Mouse (Mus musculus): ENCODE data around the gene Cdkal1. TPM values are rescaled to one million over a fixed set of nuclear protein-coding genes. Genes with fewer than 3 reads are reported as not detected.

Gene Cdkal1
- polyA plus RNA-seq, 1 experiment = 6.5 TPM

- Histone ChIP-seq H3K4me3 (ENCODE audit: insufficient read depth, low read length) (no peak overlapping the region), H3K4me1 (ENCODE audit: control insufficient read depth, insufficient read depth, low read length) (no peaks in the 10 kb centered on the region), H3K27ac (ENCODE audit: insufficient read depth, low read length) (no peak overlapping the region)
- TF ChIP-seq CTCF (IDR thresholded peaks at IDR 0.05; ENCODE audit: extremely low read depth, insufficient read depth, low read length) (no peak), POLR2A (IDR thresholded peaks at IDR 0.05; ENCODE audit: extremely low read depth, insufficient read depth, low read length) (no peak)
Observed at GRCm38 (mm10) chr13:29593096-29593495, 262.4 kb downstream of the Cdkal1 start.

GRCm38 (mm10) chr13:29590685-29591084 lies 264.8 kb downstream of the Cdkal1 start:
- Histone ChIP-seq H3K4me3 (ENCODE audit: insufficient read depth, low read length) (no peak overlapping the region), H3K4me1 (ENCODE audit: control insufficient read depth, insufficient read depth, low read length) (no peaks in the 10 kb centered on the region), H3K27ac (ENCODE audit: insufficient read depth, low read length) (no peak overlapping the region)
- TF ChIP-seq POLR2A (IDR thresholded peaks at IDR 0.05; ENCODE audit: extremely low read depth, insufficient read depth, low read length) = no peak
- TF ChIP-seq CTCF (IDR thresholded peaks at IDR 0.05; ENCODE audit: extremely low read depth, insufficient read depth, low read length) = no peak

GRCm38 (mm10) chr13:29590164-29590563 lies 265.3 kb downstream of the Cdkal1 start:
- H3K4me3 ChIP-seq (ENCODE audit: insufficient read depth, low read length) = no peak overlapping the region
- TF ChIP-seq CTCF (IDR thresholded peaks at IDR 0.05; ENCODE audit: extremely low read depth, insufficient read depth, low read length) = no peak
- no peak for TF ChIP-seq POLR2A (IDR thresholded peaks at IDR 0.05; ENCODE audit: extremely low read depth, insufficient read depth, low read length)
- no peaks in the 10 kb centered on the region for H3K4me1 ChIP-seq (ENCODE audit: control insufficient read depth, insufficient read depth, low read length)
- H3K27ac ChIP-seq (ENCODE audit: insufficient read depth, low read length) = no peak overlapping the region

- Histone ChIP-seq H3K4me3 (ENCODE audit: insufficient read depth, low read length) (no peak overlapping the region), H3K4me1 (ENCODE audit: control insufficient read depth, insufficient read depth, low read length) (no peaks in the 10 kb centered on the region), H3K27ac (ENCODE audit: insufficient read depth, low read length) (no peak overlapping the region)
- TF ChIP-seq CTCF (IDR thresholded peaks at IDR 0.05; ENCODE audit: extremely low read depth, insufficient read depth, low read length) = no peak
- TF ChIP-seq POLR2A (IDR thresholded peaks at IDR 0.05; ENCODE audit: extremely low read depth, insufficient read depth, low read length) = no peak
Observed at GRCm38 (mm10) chr13:29588693-29589092, 266.8 kb downstream of the Cdkal1 start.

- no peaks in the 10 kb centered on the region for H3K4me1 ChIP-seq (ENCODE audit: control insufficient read depth, insufficient read depth, low read length)
- no peak overlapping the region for H3K27ac ChIP-seq (ENCODE audit: insufficient read depth, low read length)
- H3K4me3 ChIP-seq (ENCODE audit: insufficient read depth, low read length) = no peak overlapping the region
- TF ChIP-seq CTCF (IDR thresholded peaks at IDR 0.05; ENCODE audit: extremely low read depth, insufficient read depth, low read length) (no peak), POLR2A (IDR thresholded peaks at IDR 0.05; ENCODE audit: extremely low read depth, insufficient read depth, low read length) (no peak)
Observed at GRCm38 (mm10) chr13:29581762-29582700, 273.4 kb downstream of the Cdkal1 start.

- Histone ChIP-seq H3K27ac (ENCODE audit: insufficient read depth, low read length) (no peak overlapping the region), H3K4me1 (ENCODE audit: control insufficient read depth, insufficient read depth, low read length) (no peaks in the 10 kb centered on the region), H3K4me3 (ENCODE audit: insufficient read depth, low read length) (no peak overlapping the region)
- TF ChIP-seq POLR2A (IDR thresholded peaks at IDR 0.05; ENCODE audit: extremely low read depth, insufficient read depth, low read length) (no peak), CTCF (IDR thresholded peaks at IDR 0.05; ENCODE audit: extremely low read depth, insufficient read depth, low read length) (no peak)
Observed at GRCm38 (mm10) chr13:29580780-29581179, 274.7 kb downstream of the Cdkal1 start.

- Histone ChIP-seq H3K27ac (ENCODE audit: insufficient read depth, low read length) (no peak overlapping the region), H3K4me1 (ENCODE audit: control insufficient read depth, insufficient read depth, low read length) (no peaks in the 10 kb centered on the region), H3K4me3 (ENCODE audit: insufficient read depth, low read length) (no peak overlapping the region)
- TF ChIP-seq CTCF (IDR thresholded peaks at IDR 0.05; ENCODE audit: extremely low read depth, insufficient read depth, low read length) (no peak), POLR2A (IDR thresholded peaks at IDR 0.05; ENCODE audit: extremely low read depth, insufficient read depth, low read length) (no peak)
Observed at GRCm38 (mm10) chr13:29580009-29580408, 275.5 kb downstream of the Cdkal1 start.

GRCm38 (mm10) chr13:29578621-29579020 lies 276.9 kb downstream of the Cdkal1 start:
- no peak overlapping the region for H3K27ac ChIP-seq (ENCODE audit: insufficient read depth, low read length)
- TF ChIP-seq POLR2A (IDR thresholded peaks at IDR 0.05; ENCODE audit: extremely low read depth, insufficient read depth, low read length) = no peak
- no peak for TF ChIP-seq CTCF (IDR thresholded peaks at IDR 0.05; ENCODE audit: extremely low read depth, insufficient read depth, low read length)
- no peak overlapping the region for H3K4me3 ChIP-seq (ENCODE audit: insufficient read depth, low read length)
- H3K4me1 ChIP-seq (ENCODE audit: control insufficient read depth, insufficient read depth, low read length) = no peaks in the 10 kb centered on the region

- no peak for TF ChIP-seq POLR2A (IDR thresholded peaks at IDR 0.05; ENCODE audit: extremely low read depth, insufficient read depth, low read length)
- TF ChIP-seq CTCF (IDR thresholded peaks at IDR 0.05; ENCODE audit: extremely low read depth, insufficient read depth, low read length) = no peak
- Histone ChIP-seq H3K4me1 (ENCODE audit: control insufficient read depth, insufficient read depth, low read length) (no peaks in the 10 kb centered on the region), H3K4me3 (ENCODE audit: insufficient read depth, low read length) (no peak overlapping the region), H3K27ac (ENCODE audit: insufficient read depth, low read length) (no peak overlapping the region)
Observed at GRCm38 (mm10) chr13:29574784-29575183, 280.7 kb downstream of the Cdkal1 start.

- H3K4me3 ChIP-seq (ENCODE audit: insufficient read depth, low read length) = no peak overlapping the region
- TF ChIP-seq POLR2A (IDR thresholded peaks at IDR 0.05; ENCODE audit: extremely low read depth, insufficient read depth, low read length) = no peak
- TF ChIP-seq CTCF (IDR thresholded peaks at IDR 0.05; ENCODE audit: extremely low read depth, insufficient read depth, low read length) = no peak
- no peak overlapping the region for H3K27ac ChIP-seq (ENCODE audit: insufficient read depth, low read length)
- H3K4me1 ChIP-seq (ENCODE audit: control insufficient read depth, insufficient read depth, low read length) = peaks cover 2% of the 10 kb centered on the region; the same call in 1 of the 2 replicates
Observed at GRCm38 (mm10) chr13:29572477-29572876, 283.0 kb downstream of the Cdkal1 start.
